8 mouse cellular contexts compared by ENCODE assay signal in the genomic region with DNA sequence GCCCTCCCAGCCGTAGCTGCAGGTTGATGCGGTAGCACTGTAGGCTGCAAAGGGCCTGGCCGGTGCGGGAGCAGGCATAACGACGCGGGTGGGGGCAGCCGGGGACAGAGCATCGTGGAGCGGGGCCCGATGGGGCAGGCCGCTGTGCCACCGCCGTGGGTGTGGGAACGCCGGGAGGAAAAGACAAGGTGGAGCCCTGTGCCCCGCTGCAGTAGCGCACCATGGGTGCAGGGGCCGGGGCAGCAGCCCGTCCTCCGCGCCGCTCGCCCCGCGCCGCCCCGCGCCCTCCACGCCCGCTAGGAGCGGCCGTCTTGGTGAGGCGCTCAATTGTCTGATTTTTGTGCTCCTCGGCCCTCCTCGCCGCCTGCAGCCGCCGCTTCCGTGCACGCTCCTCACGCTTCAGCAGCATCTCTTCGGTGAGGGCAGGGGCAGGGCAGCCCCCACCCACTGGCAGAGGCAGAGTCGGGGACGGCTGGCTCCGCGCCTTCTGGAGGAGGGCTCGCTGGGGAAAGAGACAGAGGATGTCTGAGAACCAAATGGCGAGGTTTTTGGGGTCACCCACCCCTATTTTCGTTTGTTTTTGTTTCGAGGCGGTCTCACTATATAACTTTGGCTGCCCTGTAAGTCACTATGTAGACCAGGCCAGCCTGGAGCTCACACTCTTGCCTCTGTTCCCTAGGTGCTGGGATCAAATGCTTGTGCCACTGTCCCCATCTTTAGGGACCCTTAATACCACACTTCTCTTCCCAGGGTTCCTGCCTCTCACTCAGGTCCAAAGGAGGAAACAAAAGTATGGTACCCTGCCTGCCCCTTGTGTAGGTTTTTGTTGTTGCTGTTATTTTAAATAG. TPM values are rescaled to one million over a fixed set of nuclear protein-coding genes. Genes with fewer than 3 reads are reported as not detected.
DNase-seq lines count a peak whose midpoint lies in the region; ATAC-seq and TF ChIP-seq lines count a peak whose summit lies in the region.

No protein-coding gene starts in this region.

- H3K27ac ChIP-seq in cerebellum, adult 2 months (ENCODE audit: insufficient read depth, low read length), result peak overlapping the region; percentile 50
- peak overlapping the region; percentile 97 for H3K27ac ChIP-seq in lung, embryonic 16.5 days (ENCODE audit: low read length)
- peak overlapping the region; percentile 88 for H3K27ac ChIP-seq in forebrain, postnatal 0 days (ENCODE audit: low read depth, low read length)
- H3K27ac ChIP-seq in liver, embryonic 14.5 days, result peak overlapping the region; percentile 84
- peak overlapping the region; percentile 92 for H3K27ac ChIP-seq in stomach, postnatal 0 days (replicated peaks)

- H3K4me3 ChIP-seq in cerebellum, adult 2 months (replicated peaks; ENCODE audit: insufficient read depth, low read depth, low read length), result peak overlapping the region; percentile 63
- H3K4me3 ChIP-seq in lung, embryonic 16.5 days (ENCODE audit: low read length), result peak overlapping the region; percentile 72
- H3K4me3 ChIP-seq in forebrain, postnatal 0 days (ENCODE audit: low read depth, low read length), result peak overlapping the region; percentile 70
- peak overlapping the region; percentile 67 to 91 for H3K4me3 ChIP-seq in liver, embryonic 14.5 days (ENCODE audit: insufficient read depth in 1 of 2, low read depth in 2 of 2, low read length in 2 of 2)
- H3K4me3 ChIP-seq in stomach, postnatal 0 days (ENCODE audit: low read depth, low read length), result peak overlapping the region; percentile 70

- peak overlapping the region; percentile 90 for H3K9ac ChIP-seq in lung, embryonic 16.5 days (ENCODE audit: low read length)
- peak overlapping the region; percentile 70 for H3K9ac ChIP-seq in forebrain, postnatal 0 days
- peak overlapping the region; percentile 71 for H3K9ac ChIP-seq in liver, embryonic 14.5 days (replicated peaks)
- peak overlapping the region; percentile 69 for H3K9ac ChIP-seq in stomach, postnatal 0 days (ENCODE audit: low read length)

- H3K4me2 ChIP-seq in lung, embryonic 16.5 days (ENCODE audit: low read depth, low read length), result peak overlapping the region; percentile 96
- peak overlapping the region; percentile 93 for H3K4me2 ChIP-seq in forebrain, postnatal 0 days (ENCODE audit: low read depth)
- H3K4me2 ChIP-seq in liver, embryonic 14.5 days (ENCODE audit: low read depth), result peak overlapping the region; percentile 96
- H3K4me2 ChIP-seq in stomach, postnatal 0 days (replicated peaks; ENCODE audit: low read depth), result peak overlapping the region; percentile 99

- H3K9me3 ChIP-seq in lung, embryonic 16.5 days (ENCODE audit: control insufficient read depth, low read length), result no peaks in the 10 kb centered on the region
- no peaks in the 10 kb centered on the region for H3K9me3 ChIP-seq in forebrain, postnatal 0 days (ENCODE audit: low read length)
- H3K9me3 ChIP-seq in liver, embryonic 14.5 days (ENCODE audit: control insufficient read depth, low read length), result no peaks in the 10 kb centered on the region
- no peaks in the 10 kb centered on the region for H3K9me3 ChIP-seq in stomach, postnatal 0 days (ENCODE audit: control insufficient read depth, low read length)

- peak in 1 of 2 experiments; percentile 31 for DNase-seq in cerebellum, adult 2 months
- no peak for DNase-seq in cerebellum, adult 9-10 months
- DNase-seq in lung, adult 18-20 months, result no peak
- DNase-seq in forebrain, postnatal 0 days, result no peak
- DNase-seq in liver, embryonic 14.5 days (ENCODE audit: low read depth in 3 of 3, low spot score in 3 of 3), result no peak
- no peak for DNase-seq in stomach, postnatal 0 days (ENCODE audit: low spot score)
- DNase-seq in adrenal gland, postnatal 25 days, result no peak

- under 1% methylated on average over 50 of the region's 52 CpGs for WGBS in cerebellum, adult 2 months
- WGBS in lung, embryonic 16.5 days, result 1% methylated on average over 31 of the region's 52 CpGs
- WGBS in forebrain, postnatal 0 days, result 6% methylated on average over 40 of the region's 52 CpGs
- whole genome bisulfite sequencing in liver, embryonic 14.5 days (ENCODE audit: insufficient replicate concordance), result 3% methylated on average over 52 of the region's 52 CpGs
- 1% methylated on average over 51 of the region's 52 CpGs for WGBS in stomach, postnatal 0 days

- TF ChIP-seq EP300 in liver, embryonic 14.5 days (IDR thresholded peaks at IDR 0.05; ENCODE audit: low read depth), result no peak
- TF ChIP-seq EP300 in stomach, postnatal 0 days (optimal IDR thresholded peaks at IDR 0.05), result no peak

- TF ChIP-seq CTCF in cerebellum, adult 2 months (IDR thresholded peaks at IDR 0.05; ENCODE audit: borderline replicate concordance, insufficient read depth, low read depth, low read length), result no peak
- no peak for TF ChIP-seq CTCF in forebrain, postnatal 0 days (IDR thresholded peaks at IDR 0.05; ENCODE audit: low read depth)
- TF ChIP-seq CTCF in liver, embryonic 14.5 days (IDR thresholded peaks at IDR 0.05; ENCODE audit: low read depth), result 0 out of 2 replicates have a peak, but pooled peaks have one; percentile 15
- TF ChIP-seq CTCF in stomach, postnatal 0 days (IDR thresholded peaks at IDR 0.05; ENCODE audit: low read depth), result no peak

- peaks cover 17% of the 10 kb centered on the region for H3K36me3 ChIP-seq in lung, embryonic 16.5 days (ENCODE audit: control insufficient read depth, insufficient read depth, low read length)
- H3K36me3 ChIP-seq in forebrain, postnatal 0 days (ENCODE audit: insufficient read depth), result peaks cover 24% of the 10 kb centered on the region
- peaks cover 4% of the 10 kb centered on the region for H3K36me3 ChIP-seq in liver, embryonic 14.5 days (replicated peaks; ENCODE audit: control insufficient read depth, insufficient read depth, low read depth)
- peaks cover 5% of the 10 kb centered on the region for H3K36me3 ChIP-seq in stomach, postnatal 0 days (ENCODE audit: control insufficient read depth, insufficient read depth, low read length)

- H3K27me3 ChIP-seq in cerebellum, adult 2 months (ENCODE audit: control insufficient read depth, insufficient read depth, low read length), result no peaks in the 10 kb centered on the region
- H3K27me3 ChIP-seq in lung, embryonic 16.5 days (ENCODE audit: control insufficient read depth, insufficient read depth, low read depth, low read length), result no peaks in the 10 kb centered on the region
- no peaks in the 10 kb centered on the region for H3K27me3 ChIP-seq in forebrain, postnatal 0 days (ENCODE audit: insufficient read depth, low read length)
- H3K27me3 ChIP-seq in liver, embryonic 14.5 days (ENCODE audit: control insufficient read depth, insufficient read depth, low read length), result no peaks in the 10 kb centered on the region
- no peaks in the 10 kb centered on the region for H3K27me3 ChIP-seq in stomach, postnatal 0 days (ENCODE audit: control insufficient read depth, insufficient read depth, low read length)

- ATAC-seq in lung, embryonic 16.5 days (ENCODE audit: low read depth), result peak; percentile 41
- peak; percentile 38 for ATAC-seq in forebrain, postnatal 0 days
- ATAC-seq in liver, embryonic 14.5 days (ENCODE audit: insufficient read depth), result peak; percentile 46
- peak; percentile 43; the same call in 1 of the 2 replicates for ATAC-seq in stomach, postnatal 0 days (ENCODE audit: low FRiP score, low TSS enrichment)

- peaks cover 5% of the 10 kb centered on the region for H3K4me1 ChIP-seq in cerebellum, adult 2 months (ENCODE audit: control insufficient read depth, insufficient read depth, low read length)
- peaks cover 28% of the 10 kb centered on the region for H3K4me1 ChIP-seq in lung, embryonic 16.5 days (replicated peaks; ENCODE audit: control insufficient read depth, insufficient read depth, low read length)
- peaks cover 22% of the 10 kb centered on the region for H3K4me1 ChIP-seq in forebrain, postnatal 0 days (ENCODE audit: insufficient read depth)
- H3K4me1 ChIP-seq in liver, embryonic 14.5 days (replicated peaks; ENCODE audit: control insufficient read depth in 2 of 2, insufficient read depth in 2 of 2, low read length in 1 of 2), result peaks cover 20 to 30% of the 10 kb centered on the region in 2 experiments
- no peaks in the 10 kb centered on the region; the same call in none of the 2 replicates for H3K4me1 ChIP-seq in stomach, postnatal 0 days (replicated peaks; ENCODE audit: control insufficient read depth, insufficient read depth)

- TF ChIP-seq POLR2A in cerebellum, adult 2 months (IDR thresholded peaks at IDR 0.05; ENCODE audit: borderline replicate concordance, insufficient read depth, low read length), result no peak

RNA-seq across cellular contexts. Expression of gene Wbp1, which starts 0.7 kb away (rescaled TPM):
- polyA plus RNA-seq in cerebellum, adult 2 months (2012; rRNA removed), result 88.2 and 93.1 TPM in 2 replicates
- polyA plus RNA-seq in lung, embryonic 16.5 days (2015; fragmentation: Nextera tagmentation; extraction: Ambion mirVana), result 109 and 111 TPM in 2 replicates
- 129 and 151 TPM in 2 replicates for total RNA-seq in forebrain, postnatal 0 days (2014; rRNA removed)
- polyA plus RNA-seq in forebrain, postnatal 0 days (2015; fragmentation: Nextera tagmentation; extraction: Ambion mirVana), result 104 and 109 TPM in 2 replicates
- 27.7 and 33.6 TPM in 2 replicates for polyA plus RNA-seq in liver, embryonic 14.5 days (2012; rRNA removed)
- polyA plus RNA-seq in liver, embryonic 14.5 days (2014; fragmentation: Nextera tagmentation; extraction: Ambion mirVana), result 22.0 and 27.1 TPM in 2 replicates
- polyA plus RNA-seq in stomach, postnatal 0 days (2015; fragmentation: Nextera tagmentation; extraction: Ambion mirVana), result 57.4 and 59.4 TPM in 2 replicates
- 92.3 and 118 TPM in 2 replicates for total RNA-seq in adrenal gland, postnatal 25 days (2021)

RNA-seq across cellular contexts. Expression of gene Ino80b, which starts 3.1 kb away (rescaled TPM):
- 25.1 and 25.3 TPM in 2 replicates for polyA plus RNA-seq in cerebellum, adult 2 months (2012; rRNA removed)
- polyA plus RNA-seq in lung, embryonic 16.5 days (2015; fragmentation: Nextera tagmentation; extraction: Ambion mirVana), result 13.7 and 14.5 TPM in 2 replicates
- total RNA-seq in forebrain, postnatal 0 days (2014; rRNA removed), result 40.1 and 44.5 TPM in 2 replicates
- 14.9 and 15.3 TPM in 2 replicates for polyA plus RNA-seq in forebrain, postnatal 0 days (2015; fragmentation: Nextera tagmentation; extraction: Ambion mirVana)
- polyA plus RNA-seq in liver, embryonic 14.5 days (2012; rRNA removed), result 9.4 and 11.6 TPM in 2 replicates
- 4.4 and 5.2 TPM in 2 replicates for polyA plus RNA-seq in liver, embryonic 14.5 days (2014; fragmentation: Nextera tagmentation; extraction: Ambion mirVana)
- 7.7 and 9.4 TPM in 2 replicates for polyA plus RNA-seq in stomach, postnatal 0 days (2015; fragmentation: Nextera tagmentation; extraction: Ambion mirVana)
- total RNA-seq in adrenal gland, postnatal 25 days (2021), result 24.3 and 31.3 TPM in 2 replicates

RNA-seq across cellular contexts. Expression of gene Mogs, which starts 6.8 kb away (rescaled TPM):
- 31.7 and 33.5 TPM in 2 replicates for polyA plus RNA-seq in cerebellum, adult 2 months (2012; rRNA removed)
- polyA plus RNA-seq in lung, embryonic 16.5 days (2015; fragmentation: Nextera tagmentation; extraction: Ambion mirVana), result 9.0 and 13.7 TPM in 2 replicates
- total RNA-seq in forebrain, postnatal 0 days (2014; rRNA removed), result 39.7 and 43.5 TPM in 2 replicates
- polyA plus RNA-seq in forebrain, postnatal 0 days (2015; fragmentation: Nextera tagmentation; extraction: Ambion mirVana), result 15.7 and 17.4 TPM in 2 replicates
- 33.9 and 36.9 TPM in 2 replicates for polyA plus RNA-seq in liver, embryonic 14.5 days (2012; rRNA removed)
- polyA plus RNA-seq in liver, embryonic 14.5 days (2014; fragmentation: Nextera tagmentation; extraction: Ambion mirVana), result 28.2 and 32.4 TPM in 2 replicates
- polyA plus RNA-seq in stomach, postnatal 0 days (2015; fragmentation: Nextera tagmentation; extraction: Ambion mirVana), result 23.2 and 24.4 TPM in 2 replicates
- 76.1 and 82.2 TPM in 2 replicates for total RNA-seq in adrenal gland, postnatal 25 days (2021)

RNA-seq across cellular contexts. Expression of gene Rtkn, which starts 13.2 kb away (rescaled TPM):
- 88.8 and 97.2 TPM in 2 replicates for polyA plus RNA-seq in cerebellum, adult 2 months (2012; rRNA removed)
- 44.4 and 47.5 TPM in 2 replicates for polyA plus RNA-seq in lung, embryonic 16.5 days (2015; fragmentation: Nextera tagmentation; extraction: Ambion mirVana)
- total RNA-seq in forebrain, postnatal 0 days (2014; rRNA removed), result 17.1 and 19.4 TPM in 2 replicates
- 7.9 and 8.1 TPM in 2 replicates for polyA plus RNA-seq in forebrain, postnatal 0 days (2015; fragmentation: Nextera tagmentation; extraction: Ambion mirVana)
- polyA plus RNA-seq in liver, embryonic 14.5 days (2012; rRNA removed), result 11.1 TPM in 2 replicates
- 5.3 and 5.5 TPM in 2 replicates for polyA plus RNA-seq in liver, embryonic 14.5 days (2014; fragmentation: Nextera tagmentation; extraction: Ambion mirVana)
- 18.5 and 20.4 TPM in 2 replicates for polyA plus RNA-seq in stomach, postnatal 0 days (2015; fragmentation: Nextera tagmentation; extraction: Ambion mirVana)
- total RNA-seq in adrenal gland, postnatal 25 days (2021), result 17.6 and 22.6 TPM in 2 replicates

RNA-seq across cellular contexts. Expression of gene Mrpl53, which starts 13.2 kb away (rescaled TPM):
- polyA plus RNA-seq in cerebellum, adult 2 months (2012; rRNA removed), result 109 and 114 TPM in 2 replicates
- polyA plus RNA-seq in lung, embryonic 16.5 days (2015; fragmentation: Nextera tagmentation; extraction: Ambion mirVana), result 137 and 138 TPM in 2 replicates
- total RNA-seq in forebrain, postnatal 0 days (2014; rRNA removed), result 64.6 and 102 TPM in 2 replicates
- polyA plus RNA-seq in forebrain, postnatal 0 days (2015; fragmentation: Nextera tagmentation; extraction: Ambion mirVana), result 126 and 141 TPM in 2 replicates
- polyA plus RNA-seq in liver, embryonic 14.5 days (2012; rRNA removed), result 41.1 and 56.6 TPM in 2 replicates
- polyA plus RNA-seq in liver, embryonic 14.5 days (2014; fragmentation: Nextera tagmentation; extraction: Ambion mirVana), result 87.1 and 87.4 TPM in 2 replicates
- polyA plus RNA-seq in stomach, postnatal 0 days (2015; fragmentation: Nextera tagmentation; extraction: Ambion mirVana), result 108 and 117 TPM in 2 replicates
- total RNA-seq in adrenal gland, postnatal 25 days (2021), result 92.9 and 112 TPM in 2 replicates
